Mouse (Mus musculus): ENCODE measurements around the gene Dhfr.

The Dhfr gene

GRCm38 (mm10) chr13:92393047-92393661 is 38.6 kb downstream of the Dhfr start:
- no peak for DNase-seq (ENCODE audit: low read depth, low spot score)

- DNase-seq (ENCODE audit: low read depth, low spot score) = no peak
Observed at GRCm38 (mm10) chr13:92398491-92399384, 44.2 kb downstream of the Dhfr start.

DNA sequence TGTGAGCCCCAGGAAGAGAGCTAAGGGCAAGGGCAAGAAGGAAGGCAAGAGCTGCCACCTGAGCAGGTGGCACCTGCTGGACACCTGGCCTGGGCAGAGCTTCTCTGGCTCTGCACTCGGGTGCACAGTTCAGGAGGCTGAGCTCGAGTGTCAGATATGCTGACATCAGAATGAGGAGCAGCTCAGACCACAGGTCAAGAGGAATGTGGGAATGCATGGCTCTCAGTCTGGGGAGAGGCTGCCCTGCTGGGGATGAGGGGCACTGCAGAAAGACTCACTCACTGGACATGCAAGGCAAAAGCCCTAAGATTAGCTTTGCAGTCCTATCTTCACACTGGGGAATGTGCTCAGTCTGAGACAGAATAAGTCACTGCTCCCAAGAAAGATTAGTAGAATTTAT is 47.5 kb downstream of the Dhfr start:
- DNase-seq (ENCODE audit: low read depth, low spot score) = no peak

GRCm38 (mm10) chr13:92403496-92403895 is 49.0 kb downstream of the Dhfr start:
- no peak for DNase-seq (ENCODE audit: low read depth, low spot score)

DNA sequence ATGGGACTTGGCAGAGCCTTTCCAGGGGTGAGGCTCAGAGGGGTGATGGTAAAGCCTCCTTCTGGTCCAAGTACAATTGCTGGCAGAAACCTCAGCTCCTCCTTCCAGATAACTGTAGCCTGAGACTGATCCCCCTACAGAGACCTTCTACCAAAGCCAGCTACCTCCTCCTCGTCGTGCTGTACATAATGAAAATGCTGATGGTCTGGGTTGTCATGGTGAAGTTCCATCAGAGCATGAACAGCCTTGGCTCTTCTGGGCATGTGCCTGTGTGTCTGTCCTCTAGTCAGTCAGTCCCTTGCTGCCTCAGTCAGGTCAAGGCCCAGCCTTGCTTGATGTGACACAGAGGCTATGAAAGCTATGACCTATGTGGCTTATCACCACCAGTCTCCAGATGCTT is 56.0 kb downstream of the Dhfr start:
- DNase-seq (ENCODE audit: low read depth, low spot score) = no peak

DNA sequence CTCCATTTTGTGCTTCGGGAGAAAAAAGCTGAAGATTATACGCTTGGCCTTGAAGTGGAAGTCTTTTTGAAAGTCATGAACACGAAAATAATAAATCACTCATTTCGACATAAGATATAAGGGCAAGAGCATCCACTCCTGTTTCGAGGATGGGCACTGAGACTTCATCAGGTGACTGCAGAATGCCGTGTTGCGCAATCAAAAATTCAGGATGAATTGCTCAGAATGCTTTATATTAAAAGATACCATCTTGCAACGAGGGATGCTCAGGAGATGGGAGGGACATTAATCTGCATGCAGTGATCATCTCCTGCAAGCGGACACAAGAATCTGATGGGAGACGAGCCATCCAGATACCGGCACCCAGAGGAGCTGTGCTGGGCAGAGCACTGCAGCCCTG is 65.1 kb downstream of the Dhfr start:
- DNase-seq (ENCODE audit: low read depth, low spot score) = no peak

- no peak for DNase-seq (ENCODE audit: low read depth, low spot score)
Observed at GRCm38 (mm10) chr13:92423711-92424110, 69.2 kb downstream of the Dhfr start.

GRCm38 (mm10) chr13:92425758-92426264 is 71.3 kb downstream of the Dhfr start, which contains the start of gene Ankrd34b:
Gene Ankrd34b, plus strand, starts transcription at chr13:92425896.
- DNase-seq (ENCODE audit: low read depth, low spot score) = no peak

GRCm38 (mm10) chr13:92426294-92427051 is 71.9 kb downstream of the Dhfr start:
- no peak for DNase-seq (ENCODE audit: low read depth, low spot score)

DNA sequence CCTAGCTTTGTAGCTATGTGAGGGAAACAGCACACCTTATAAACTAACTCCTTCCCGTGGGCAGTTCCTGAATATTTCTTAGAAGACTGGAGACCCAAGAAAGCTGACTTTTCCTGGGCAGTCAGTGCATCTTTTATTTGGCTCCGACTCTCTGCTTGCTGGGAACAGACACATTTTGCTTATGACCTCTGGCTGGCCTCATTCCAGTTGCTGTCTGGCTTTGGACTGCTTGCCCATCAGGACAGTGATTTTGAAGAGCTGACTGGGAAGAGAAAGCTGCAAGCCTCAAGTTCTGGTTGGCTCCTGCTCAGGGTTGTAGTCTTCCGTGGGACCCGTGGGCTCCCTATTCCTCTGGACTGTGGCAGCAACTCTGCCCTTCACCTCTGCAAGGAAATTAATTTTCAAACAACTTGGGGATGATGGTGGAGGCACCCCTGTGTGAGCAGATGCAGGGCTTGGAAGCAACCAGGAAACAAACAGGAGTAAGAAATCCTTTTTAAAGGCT is 72.9 kb downstream of the Dhfr start:
- no peak for DNase-seq (ENCODE audit: low read depth, low spot score)
